Mouse (Mus musculus) urinary bladder, postnatal 4 days (tissue): ENCODE data around the gene Csrnp3.

ENCODE experiments used
- DNase-seq, 2 experiments: peaks; one replicate each; pipeline ENCODE4 v3.0.0; 2021 to 2022; ENCODE audit warnings: low spot score in 2 of 2

Gene Csrnp3

GRCm38 (mm10) chr2:65864778-65865339 lies 19.3 kb downstream of the Csrnp3 start:
- DNase-seq, result no peak

- no peak for DNase-seq
These were observed 25.5 kb downstream of the Csrnp3 start for GRCm38 (mm10) chr2:65870919-65871582.

DNA sequence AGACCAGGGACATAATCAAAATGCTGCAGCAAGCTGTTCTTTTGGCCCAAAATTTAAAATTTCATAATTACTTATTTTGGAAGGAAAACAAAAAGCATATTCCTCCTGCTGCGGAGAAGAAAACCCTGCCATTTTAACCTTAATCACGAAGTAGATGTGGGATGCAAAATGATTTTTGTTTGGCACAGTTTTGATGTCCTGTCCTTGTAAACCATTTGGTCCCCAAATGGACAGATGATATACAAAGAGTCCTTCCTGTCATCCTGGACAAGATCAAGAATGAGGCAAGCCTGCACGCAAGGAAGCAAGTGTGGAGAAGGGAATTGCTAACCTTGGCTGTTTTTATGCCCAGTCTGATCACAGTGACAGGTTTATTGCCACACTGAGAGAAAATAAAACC lies 46.0 kb downstream of the Csrnp3 start:
- no peak for DNase-seq

GRCm38 (mm10) chr2:65893241-65893640 lies 47.7 kb downstream of the Csrnp3 start:
- DNase-seq, result no peak

DNA sequence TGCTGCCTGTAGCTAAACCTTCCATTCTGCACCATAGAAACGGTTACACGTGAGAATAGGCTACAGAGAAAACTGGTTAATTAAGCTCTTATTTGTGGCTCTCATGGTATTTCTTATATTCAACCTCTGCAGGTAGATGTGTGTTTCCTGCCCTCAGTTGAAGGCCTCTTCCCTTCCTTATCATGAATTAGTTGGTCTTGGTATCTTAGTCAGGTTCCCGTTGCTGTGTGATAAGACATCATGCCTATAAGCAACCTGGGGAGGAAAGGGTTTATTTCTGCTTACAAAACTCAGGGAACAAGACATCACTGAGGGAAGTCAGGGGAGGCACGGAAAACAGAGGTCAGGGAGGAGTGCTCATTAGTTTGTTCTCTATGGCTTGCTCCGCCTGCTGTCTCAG lies 48.7 kb downstream of the Csrnp3 start:
- DNase-seq, result no peak

GRCm38 (mm10) chr2:65896542-65896941 lies 51.0 kb downstream of the Csrnp3 start:
- DNase-seq, result no peak

GRCm38 (mm10) chr2:65897084-65897483 lies 51.5 kb downstream of the Csrnp3 start:
- DNase-seq, result no peak

GRCm38 (mm10) chr2:65899478-65899877 lies 53.9 kb downstream of the Csrnp3 start:
- no peak for DNase-seq

GRCm38 (mm10) chr2:65908526-65908925 lies 63.0 kb downstream of the Csrnp3 start:
- DNase-seq, result no peak

DNA sequence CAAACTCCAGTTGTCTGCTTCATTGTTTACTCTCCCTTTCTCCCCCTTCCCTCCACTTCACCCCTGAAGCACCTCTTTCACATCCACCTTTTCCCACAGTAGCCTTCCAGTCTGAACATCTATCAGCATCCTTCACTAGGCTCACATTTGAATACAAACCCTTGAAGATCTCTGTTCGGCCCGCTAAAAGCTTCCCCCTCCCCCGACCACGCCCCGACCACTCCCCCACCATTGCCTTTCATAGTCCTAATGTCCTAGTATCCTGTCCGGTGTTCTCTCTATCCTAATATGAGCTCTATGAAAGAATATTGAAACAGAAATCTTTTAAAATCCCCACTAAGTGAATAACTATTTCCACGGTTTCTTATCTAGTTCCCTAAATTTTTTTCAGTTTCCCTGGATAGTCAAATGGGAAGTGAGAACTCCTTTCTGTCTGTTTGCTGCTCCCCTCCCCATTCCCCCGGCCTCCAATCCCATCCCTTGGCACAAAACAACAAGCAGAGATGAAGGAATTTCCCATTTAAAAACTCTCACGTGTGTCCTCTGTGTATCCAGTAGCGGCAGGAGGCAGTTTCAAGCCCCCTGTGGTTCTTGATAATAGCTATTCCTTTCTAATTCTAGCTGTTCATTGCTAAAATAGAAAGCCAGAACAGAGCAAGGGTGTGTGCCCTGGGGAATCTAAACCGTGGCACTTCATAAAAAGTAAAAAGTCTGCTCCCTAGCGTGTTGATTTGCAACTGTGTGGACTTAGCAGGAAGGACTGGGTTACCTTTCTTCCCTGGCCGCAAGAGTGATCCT lies 64.4 kb downstream of the Csrnp3 start:
- DNase-seq, result no peak

DNA sequence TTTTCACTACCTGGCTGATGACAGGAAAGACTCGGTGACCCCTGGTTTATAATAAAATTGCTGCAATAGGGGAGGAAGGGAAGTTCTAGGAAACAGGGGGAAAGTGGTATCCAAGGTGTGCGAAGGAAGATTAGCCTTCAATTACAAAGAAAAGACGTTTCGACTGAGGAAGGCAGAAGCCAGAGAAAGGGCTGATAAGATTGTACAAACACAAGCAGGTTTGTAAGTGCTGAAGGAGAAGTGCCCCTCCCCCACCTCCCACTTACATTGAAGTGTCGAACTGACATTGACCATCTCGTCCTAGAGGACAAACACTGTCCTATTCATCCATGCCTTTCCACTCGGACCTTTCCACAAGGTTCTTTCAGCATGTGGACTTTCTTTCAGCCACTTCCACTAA lies 70.4 kb downstream of the Csrnp3 start:
- DNase-seq, result no peak

- no peak for DNase-seq
These were observed 75.3 kb downstream of the Csrnp3 start for GRCm38 (mm10) chr2:65920651-65921412.

GRCm38 (mm10) chr2:65925363-65925941 lies 79.9 kb downstream of the Csrnp3 start:
- DNase-seq, result no peak

DNA sequence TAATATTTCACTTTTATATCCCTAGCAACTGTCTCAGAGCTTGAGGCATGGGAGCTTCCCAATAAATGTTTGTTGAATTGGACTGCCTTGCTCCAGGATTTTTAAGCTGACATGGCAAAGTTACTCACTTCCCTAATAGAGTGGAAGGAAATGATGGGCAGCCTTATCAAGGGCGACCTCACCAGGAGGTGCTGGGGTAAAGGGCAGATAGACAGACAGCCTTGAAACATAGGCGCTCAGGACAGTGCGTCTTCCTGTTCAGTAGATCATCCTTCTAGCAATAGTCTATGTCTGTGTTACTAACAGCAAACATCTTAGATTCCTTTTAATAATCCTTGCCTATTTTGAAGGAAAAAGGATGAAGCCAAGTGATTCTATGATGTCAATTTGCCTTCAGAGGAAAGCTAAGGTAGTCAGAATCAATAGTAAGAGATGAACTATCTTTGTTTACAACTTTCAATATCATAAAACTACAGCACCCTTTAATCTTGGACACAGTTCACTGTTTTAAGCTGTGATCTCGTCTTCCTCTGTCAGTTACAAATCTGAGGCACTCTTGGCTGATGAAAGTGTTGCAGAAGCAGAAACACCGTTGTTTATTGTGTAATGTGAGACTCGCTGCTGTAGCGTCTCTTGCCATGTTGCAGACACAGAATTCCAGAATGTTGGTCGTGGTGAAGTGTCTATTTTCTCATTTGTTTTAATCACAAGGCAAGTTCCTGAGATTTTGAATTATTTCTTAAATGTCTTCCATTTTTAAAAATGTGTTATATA lies 81.6 kb downstream of the Csrnp3 start:
- DNase-seq, result no peak

GRCm38 (mm10) chr2:65929286-65929685 lies 83.7 kb downstream of the Csrnp3 start:
- DNase-seq, result no peak

DNA sequence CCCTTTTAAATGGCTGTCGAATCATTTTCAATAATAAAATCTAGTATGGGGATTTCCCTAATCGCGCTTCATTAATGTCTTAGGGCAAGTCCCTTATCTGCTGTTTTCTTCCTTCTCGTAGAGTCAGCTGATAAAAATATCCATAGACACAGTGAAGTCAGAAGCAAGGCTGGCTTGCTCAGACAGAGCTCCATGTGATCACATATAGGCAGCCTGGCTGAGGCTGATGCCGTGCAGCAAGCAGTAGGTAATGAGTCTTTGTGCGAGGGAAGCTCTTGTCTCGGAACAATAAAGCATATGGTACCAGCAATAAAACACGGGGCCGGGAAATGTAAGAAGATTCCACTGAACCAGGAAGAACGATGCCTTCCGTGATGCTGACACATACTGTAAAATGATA lies 84.4 kb downstream of the Csrnp3 start:
- DNase-seq, result no peak

GRCm38 (mm10) chr2:65931313-65931712 lies 85.7 kb downstream of the Csrnp3 start:
- DNase-seq, result no peak

DNA sequence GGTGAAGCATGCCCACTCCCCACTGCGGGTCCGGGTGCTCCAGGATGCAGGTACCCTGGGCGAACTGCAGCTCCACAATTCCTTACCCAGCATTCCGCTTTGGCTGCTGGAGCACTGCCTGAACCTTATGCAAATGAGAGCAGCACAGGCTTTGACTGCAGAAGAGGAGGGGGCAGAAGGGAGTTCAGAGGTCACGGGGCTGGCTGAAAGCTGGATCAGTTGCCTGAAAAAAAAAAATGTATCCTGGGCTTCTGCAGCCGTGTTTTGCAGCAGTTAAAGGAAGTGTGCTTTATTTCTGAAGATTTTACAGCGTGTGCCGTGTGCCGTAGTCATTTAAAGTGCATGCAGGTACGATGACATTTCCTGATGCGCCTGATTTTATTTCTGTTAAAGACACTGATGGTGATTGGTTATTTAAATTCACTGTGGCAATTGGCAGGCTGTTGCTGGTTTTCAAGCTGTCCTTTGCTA lies 86.3 kb downstream of the Csrnp3 start:
- DNase-seq, result peak in 1 of 2 experiments; percentile 20

DNA sequence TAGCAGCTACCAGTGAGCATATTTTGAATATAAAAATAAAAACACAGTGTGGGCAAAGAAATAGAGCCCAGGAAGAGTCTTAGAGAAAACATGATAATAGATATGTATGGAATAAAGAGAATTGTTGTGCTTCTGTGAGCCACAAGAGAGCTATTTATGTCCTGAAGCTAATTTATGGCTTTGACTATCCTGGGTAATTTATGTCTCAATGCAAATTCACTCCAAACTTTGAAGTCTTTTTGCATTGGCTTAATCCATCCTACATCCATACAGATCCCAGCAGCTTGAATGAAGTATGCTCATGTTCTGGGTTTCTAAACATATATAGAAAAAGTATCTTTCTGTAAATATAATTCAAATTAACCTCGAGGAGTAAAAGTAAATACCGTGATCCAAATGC lies 88.5 kb downstream of the Csrnp3 start:
- no peak for DNase-seq

DNA sequence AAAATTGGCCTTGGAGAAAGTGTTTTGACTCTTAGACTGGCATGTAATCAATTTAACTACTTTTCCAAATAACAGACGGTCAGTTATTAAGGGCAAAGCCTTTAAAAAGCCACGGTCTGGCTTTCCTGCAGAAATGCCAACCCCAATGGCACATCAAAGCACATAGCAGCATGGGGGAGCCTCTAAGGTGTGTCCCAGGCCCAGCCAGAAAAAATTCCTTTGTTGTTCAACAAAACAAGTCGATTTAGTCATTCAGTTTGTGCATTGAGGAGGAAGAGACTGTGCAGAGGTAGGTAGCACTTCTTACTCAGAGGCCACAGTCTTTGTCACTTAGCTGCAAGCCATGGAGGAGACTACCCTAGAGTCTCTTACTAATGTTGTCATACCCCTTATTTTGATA lies 93.3 kb downstream of the Csrnp3 start:
- no peak for DNase-seq

DNA sequence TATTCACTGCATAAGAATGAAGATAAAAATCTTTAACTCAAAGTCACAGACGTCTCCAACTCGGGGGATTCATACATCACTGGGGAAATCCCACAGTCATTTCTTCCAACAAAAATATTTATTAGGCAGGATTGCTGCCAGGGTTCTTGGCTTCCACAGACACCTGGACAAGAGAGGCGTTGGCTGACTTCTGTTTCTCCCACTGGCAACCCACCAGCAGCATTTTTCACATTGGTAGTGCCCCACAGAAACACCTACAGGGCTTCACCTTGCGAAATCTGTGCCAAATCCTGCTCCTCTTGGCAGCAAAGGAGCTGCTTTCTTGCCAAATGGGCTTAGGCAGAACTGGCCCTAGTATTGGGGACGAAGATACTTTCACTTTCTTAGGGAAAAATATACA lies 94.8 kb downstream of the Csrnp3 start:
- DNase-seq, result no peak
